Mouse (Mus musculus) neural tube, embryonic 12.5 days (tissue): ENCODE measurements at regions not wholly inside any gene's neighbourhood (a gene's known extent, or its start where the extent isn't known, plus 50 kb on each side); places are given as distances from the start of the nearest gene placed in this dataset.

ENCODE experiments used
- ATAC-seq: fragments of 200-750 bp; cut with Nextera tagmentation; 2 replicates; pipeline ENCODE4 v1.8.0; 2017; ENCODE audit warnings: low read depth, mild to moderate bottlenecking, moderate TSS enrichment, moderate library complexity; ENCODE audit not compliant: low FRiP score
- H3K27ac ChIP-seq: fragments of 300-500 bp; sonication (generic); 2 replicates; pipeline ENCODE4 v1.5.1; 2016
- H3K27me3 ChIP-seq: fragments of 300-500 bp; sonication (generic); replicated peaks from 2 replicates; pipeline ENCODE4 v1.6.1; 2016; ENCODE audit warnings: mild to moderate bottlenecking
- H3K36me3 ChIP-seq: fragments of 300-500 bp; sonication (generic); 2 replicates; pipeline ENCODE4 v1.6.1; 2016; ENCODE audit warnings: mild to moderate bottlenecking
- H3K4me1 ChIP-seq: fragments of 300-500 bp; sonication (generic); 2 replicates; pipeline ENCODE4 v1.6.1; 2016
- H3K4me2 ChIP-seq: fragments of 300-500 bp; sonication (generic); replicated peaks from 2 replicates; pipeline ENCODE4 v1.6.1; 2016; ENCODE audit warnings: mild to moderate bottlenecking
- H3K4me3 ChIP-seq: fragments of 300-500 bp; sonication (generic); 2 replicates; pipeline ENCODE4 v1.5.1; 2016
- H3K9ac ChIP-seq: fragments of 300-500 bp; sonication (generic); 2 replicates; pipeline ENCODE4 v1.6.1; 2016; ENCODE audit warnings: mild to moderate bottlenecking
- H3K9me3 ChIP-seq: fragments of 300-500 bp; sonication (generic); 2 replicates; pipeline ENCODE4 v1.6.1; 2016; ENCODE audit warnings: mild to moderate bottlenecking
- WGBS: fragments of 180-500 bp; shearing (Covaris S2); methylation state at CpG from one replicate; pipeline ENCODE4 v1.1.7; 2016; 5-methylcytosine and 5-hydroxymethylcytosine counted together

GRCm38 (mm10) chr10:92325284-92325989 lies 396.8 kb downstream of the Nedd1 start:
- no peak for ATAC-seq
- Histone ChIP-seq H3K9ac (no peak overlapping the region), H3K36me3 (no peaks in the 10 kb centered on the region), H3K4me1 (no peaks in the 10 kb centered on the region), H3K4me3 (no peak overlapping the region), H3K27ac (no peak overlapping the region), H3K27me3 (no peaks in the 10 kb centered on the region), H3K9me3 (no peaks in the 10 kb centered on the region), H3K4me2 (no peak overlapping the region)
- WGBS = 76% methylated on average over 4 of the region's 4 CpGs

GRCm38 (mm10) chr10:92314606-92315005 lies 407.6 kb downstream of the Nedd1 start:
- Histone ChIP-seq H3K4me1 (peaks cover 5% of the 10 kb centered on the region; the same call in 1 of the 2 replicates), H3K9ac (no peak overlapping the region), H3K4me3 (no peak overlapping the region), H3K36me3 (no peaks in the 10 kb centered on the region), H3K27me3 (no peaks in the 10 kb centered on the region), H3K9me3 (no peaks in the 10 kb centered on the region), H3K27ac (no peak overlapping the region), H3K4me2 (no peak overlapping the region)
- no peak for ATAC-seq
- WGBS = 42% methylated on average over 3 of the region's 3 CpGs

GRCm38 (mm10) chr10:92312278-92312677 lies 409.9 kb downstream of the Nedd1 start:
- no peak for ATAC-seq
- H3K4me2 ChIP-seq = no peak overlapping the region

GRCm38 (mm10) chr10:92308643-92309042 lies 413.6 kb downstream of the Nedd1 start:
- Histone ChIP-seq H3K4me1 (no peaks in the 10 kb centered on the region), H3K9ac (no peak overlapping the region), H3K27me3 (no peaks in the 10 kb centered on the region), H3K36me3 (no peaks in the 10 kb centered on the region), H3K4me2 (no peak overlapping the region), H3K4me3 (no peak overlapping the region), H3K27ac (no peak overlapping the region), H3K9me3 (no peaks in the 10 kb centered on the region)
- WGBS = 96% methylated on average over 3 of the region's 3 CpGs
- no peak for ATAC-seq

More at GRCm38 (mm10) chr10:92312278-92312677, 409.9 kb downstream of the Nedd1 start:
- Histone ChIP-seq H3K4me1 (peaks cover 5% of the 10 kb centered on the region; the same call in 1 of the 2 replicates), H3K27ac (no peak overlapping the region), H3K9me3 (no peaks in the 10 kb centered on the region), H3K36me3 (no peaks in the 10 kb centered on the region), H3K27me3 (no peaks in the 10 kb centered on the region), H3K9ac (no peak overlapping the region), H3K4me3 (no peak overlapping the region)
- WGBS = 52% methylated on average over 6 of the region's 6 CpGs

- ATAC-seq = no peak
- Histone ChIP-seq H3K4me3 (no peak overlapping the region), H3K9ac (no peak overlapping the region), H3K27ac (no peak overlapping the region), H3K4me1 (no peaks in the 10 kb centered on the region), H3K36me3 (no peaks in the 10 kb centered on the region), H3K4me2 (no peak overlapping the region), H3K9me3 (no peaks in the 10 kb centered on the region), H3K27me3 (no peaks in the 10 kb centered on the region)
- WGBS = 37% methylated on average over 3 of the region's 3 CpGs
Measured at GRCm38 (mm10) chr10:92307861-92308260, 414.4 kb downstream of the Nedd1 start.

GRCm38 (mm10) chr10:92298693-92299092 lies 423.5 kb downstream of the Nedd1 start:
- H3K4me2 ChIP-seq = no peak overlapping the region
- H3K4me1 ChIP-seq = peaks cover 12% of the 10 kb centered on the region
- no peak overlapping the region for H3K27ac ChIP-seq
- ATAC-seq = no peak
- no peak overlapping the region for H3K4me3 ChIP-seq
- H3K36me3 ChIP-seq = no peaks in the 10 kb centered on the region
- WGBS = 69% methylated on average over 13 of the region's 13 CpGs
- H3K9me3 ChIP-seq = no peaks in the 10 kb centered on the region
- H3K9ac ChIP-seq = no peak overlapping the region
- no peaks in the 10 kb centered on the region for H3K27me3 ChIP-seq

GRCm38 (mm10) chr10:92296837-92297236 lies 425.4 kb downstream of the Nedd1 start:
- H3K9me3 ChIP-seq = no peaks in the 10 kb centered on the region
- peak overlapping the region; percentile 28 for H3K4me2 ChIP-seq
- H3K4me1 ChIP-seq = peaks cover 16% of the 10 kb centered on the region
- no peak overlapping the region for H3K27ac ChIP-seq
- WGBS = 29% methylated on average over 4 of the region's 4 CpGs
- no peaks in the 10 kb centered on the region for H3K36me3 ChIP-seq
- peak; percentile 48 for ATAC-seq
- H3K27me3 ChIP-seq = no peaks in the 10 kb centered on the region
- H3K9ac ChIP-seq = no peak overlapping the region
- no peak overlapping the region for H3K4me3 ChIP-seq

GRCm38 (mm10) chr10:92296303-92296702 lies 425.9 kb downstream of the Nedd1 start:
- no peaks in the 10 kb centered on the region for H3K9me3 ChIP-seq
- peak overlapping the region; percentile 28 for H3K4me2 ChIP-seq
- no peaks in the 10 kb centered on the region for H3K27me3 ChIP-seq
- peaks cover 16% of the 10 kb centered on the region for H3K4me1 ChIP-seq
- peak; percentile 53; the same call in 1 of the 2 replicates for ATAC-seq
- no peaks in the 10 kb centered on the region for H3K36me3 ChIP-seq
- no peak overlapping the region for H3K27ac ChIP-seq
- no peak overlapping the region for H3K4me3 ChIP-seq
- WGBS = 40% methylated on average over 9 of the region's 9 CpGs
- H3K9ac ChIP-seq = no peak overlapping the region

- no peak for ATAC-seq
- no peak overlapping the region for H3K9ac ChIP-seq
- H3K4me3 ChIP-seq = no peak overlapping the region
- WGBS = 35% methylated on average over 4 of the region's 4 CpGs
- H3K4me2 ChIP-seq = no peak overlapping the region
- H3K27me3 ChIP-seq = no peaks in the 10 kb centered on the region
- H3K27ac ChIP-seq = no peak overlapping the region
- H3K4me1 ChIP-seq = peaks cover 16% of the 10 kb centered on the region
- no peaks in the 10 kb centered on the region for H3K9me3 ChIP-seq
- no peaks in the 10 kb centered on the region for H3K36me3 ChIP-seq
Measured at GRCm38 (mm10) chr10:92293261-92293660, 429.0 kb downstream of the Nedd1 start.

GRCm38 (mm10) chr10:92289230-92289629 lies 433.0 kb downstream of the Nedd1 start:
- H3K4me3 ChIP-seq = no peak overlapping the region
- no peaks in the 10 kb centered on the region for H3K9me3 ChIP-seq
- no peak overlapping the region for H3K4me2 ChIP-seq
- ATAC-seq = no peak
- peaks cover 3% of the 10 kb centered on the region; the same call in 1 of the 2 replicates for H3K4me1 ChIP-seq
- H3K27ac ChIP-seq = no peak overlapping the region
- no peaks in the 10 kb centered on the region for H3K27me3 ChIP-seq
- H3K9ac ChIP-seq = no peak overlapping the region
- 46% methylated on average over 5 of the region's 5 CpGs for WGBS
- no peaks in the 10 kb centered on the region for H3K36me3 ChIP-seq

- no peak overlapping the region for H3K27ac ChIP-seq
- no peaks in the 10 kb centered on the region for H3K4me1 ChIP-seq
- H3K4me3 ChIP-seq = no peak overlapping the region
- no peaks in the 10 kb centered on the region for H3K27me3 ChIP-seq
- H3K9me3 ChIP-seq = no peaks in the 10 kb centered on the region
- no peak overlapping the region for H3K4me2 ChIP-seq
- no peak for ATAC-seq
- no peak overlapping the region for H3K9ac ChIP-seq
- 69% methylated on average over 4 of the region's 4 CpGs for WGBS
- no peaks in the 10 kb centered on the region for H3K36me3 ChIP-seq
Measured at GRCm38 (mm10) chr10:92284231-92284630, 438.0 kb downstream of the Nedd1 start.

GRCm38 (mm10) chr10:92277981-92278380 lies 444.2 kb downstream of the Nedd1 start:
- no peaks in the 10 kb centered on the region for H3K9me3 ChIP-seq
- no peaks in the 10 kb centered on the region for H3K4me1 ChIP-seq
- ATAC-seq = no peak
- WGBS = 45% methylated on average over 2 of the region's 2 CpGs
- no peak overlapping the region for H3K9ac ChIP-seq
- no peaks in the 10 kb centered on the region for H3K27me3 ChIP-seq
- no peak overlapping the region for H3K27ac ChIP-seq
- H3K4me2 ChIP-seq = no peak overlapping the region
- no peak overlapping the region for H3K4me3 ChIP-seq
- no peaks in the 10 kb centered on the region for H3K36me3 ChIP-seq

GRCm38 (mm10) chr10:92257815-92258214 lies 464.4 kb downstream of the Nedd1 start:
- Histone ChIP-seq H3K4me2 (no peak overlapping the region), H3K27me3 (no peaks in the 10 kb centered on the region), H3K9me3 (no peaks in the 10 kb centered on the region), H3K9ac (no peak overlapping the region), H3K4me1 (no peaks in the 10 kb centered on the region), H3K27ac (no peak overlapping the region), H3K36me3 (no peaks in the 10 kb centered on the region), H3K4me3 (no peak overlapping the region)
- no peak for ATAC-seq
- WGBS = 65% methylated on average over 3 of the region's 3 CpGs
